Mouse (Mus musculus) naive thymus-derived CD4-positive, alpha-beta T cell, adult 2 months (primary cell): ENCODE data around the gene Spata21.

Experiments
- DNase-seq: peaks from one replicate; pipeline ENCODE4 v3.0.0-alpha.2; 2011; ENCODE audit warnings: low read depth

The Spata21 gene

DNA sequence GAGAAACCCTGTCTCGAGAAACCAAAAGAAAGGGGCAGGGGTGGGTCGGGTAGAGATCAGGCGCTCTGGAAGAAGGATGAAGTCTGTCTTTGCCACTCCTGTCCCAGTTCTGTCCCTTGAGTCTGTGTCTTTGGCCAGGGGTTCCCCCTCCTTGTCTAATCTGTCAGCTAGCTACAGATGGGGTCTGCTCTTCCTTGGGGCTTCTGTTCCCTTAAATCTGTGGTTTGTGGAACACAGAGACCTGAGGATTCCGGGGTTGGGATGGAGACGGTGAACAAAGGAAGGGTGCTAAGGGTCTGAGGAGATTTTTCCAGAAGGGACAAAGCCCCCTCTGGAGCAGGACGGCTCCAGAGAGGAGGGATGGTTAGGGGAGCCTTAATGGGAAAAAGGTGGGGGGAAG, at the start of gene Spata21:
Gene Spata21 (plus strand): TSS at position 301 of the 400 bp plus-strand sequence.
- no peak for DNase-seq

DNA sequence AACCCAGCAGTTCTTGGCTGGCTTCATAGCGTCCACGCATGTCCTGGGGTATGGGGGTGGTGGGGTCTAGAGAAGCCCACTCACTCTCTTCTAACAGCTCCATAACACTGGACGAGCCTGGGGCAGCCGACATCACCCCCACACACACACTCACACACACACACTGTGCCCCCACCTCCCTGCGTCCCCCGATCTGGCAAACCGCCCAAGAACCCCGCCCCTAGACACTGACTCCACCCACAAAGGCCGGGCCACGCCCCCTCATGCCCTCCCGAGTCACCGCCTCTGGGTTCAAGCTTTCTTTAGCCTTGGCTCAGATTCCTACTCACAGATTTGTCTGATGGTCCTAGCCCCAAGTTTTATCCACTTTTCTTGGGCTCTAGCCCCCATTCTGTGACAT, 47.0 kb upstream of the Spata21 start:
- DNase-seq, result no peak

DNA sequence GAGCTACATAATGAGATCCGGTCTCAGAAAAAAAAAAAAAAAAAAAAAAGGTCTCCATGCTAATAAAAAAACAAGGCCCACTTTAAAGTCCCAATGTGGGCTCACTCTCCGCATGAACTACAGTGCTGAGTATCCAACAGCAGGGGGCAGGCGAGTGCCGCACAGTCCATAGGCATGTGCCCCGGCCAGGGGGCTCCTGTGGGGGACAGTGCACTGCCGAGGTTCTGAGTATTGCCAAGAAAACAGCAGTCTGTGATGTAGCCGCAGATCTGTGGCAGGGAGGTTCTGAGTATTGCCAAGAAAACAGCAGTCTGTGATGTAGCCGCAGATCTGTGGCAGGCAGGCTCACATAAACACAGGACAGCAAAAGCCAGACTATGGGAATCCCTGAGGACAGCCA, 43.3 kb upstream of the Spata21 start:
- DNase-seq, result peak; percentile 76

- DNase-seq, result no peak
Measured at GRCm38 (mm10) chr4:141048810-141049475, 39.2 kb upstream of the Spata21 start.

GRCm38 (mm10) chr4:141049476-141049835, 38.7 kb upstream of the Spata21 start:
- no peak for DNase-seq

DNA sequence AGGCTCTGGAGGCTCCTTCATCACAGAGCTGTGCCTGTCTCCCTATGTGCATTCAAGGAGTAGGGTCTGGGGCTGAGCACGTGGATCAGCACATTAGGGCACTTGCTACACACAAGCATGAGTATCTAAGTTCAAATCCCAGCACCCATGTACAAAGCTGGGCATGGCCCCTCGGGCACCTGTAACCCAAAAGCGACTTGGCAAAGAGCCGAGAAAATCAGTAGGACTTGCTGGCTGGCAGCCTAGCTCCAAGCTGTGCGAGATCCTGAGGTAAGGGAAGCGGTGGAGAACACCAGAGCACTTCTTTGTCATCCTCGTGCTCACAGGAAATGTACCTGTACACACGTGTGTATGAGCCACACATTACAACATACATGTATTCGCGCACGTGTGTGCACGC, 35.7 kb upstream of the Spata21 start:
- DNase-seq, result no peak

DNA sequence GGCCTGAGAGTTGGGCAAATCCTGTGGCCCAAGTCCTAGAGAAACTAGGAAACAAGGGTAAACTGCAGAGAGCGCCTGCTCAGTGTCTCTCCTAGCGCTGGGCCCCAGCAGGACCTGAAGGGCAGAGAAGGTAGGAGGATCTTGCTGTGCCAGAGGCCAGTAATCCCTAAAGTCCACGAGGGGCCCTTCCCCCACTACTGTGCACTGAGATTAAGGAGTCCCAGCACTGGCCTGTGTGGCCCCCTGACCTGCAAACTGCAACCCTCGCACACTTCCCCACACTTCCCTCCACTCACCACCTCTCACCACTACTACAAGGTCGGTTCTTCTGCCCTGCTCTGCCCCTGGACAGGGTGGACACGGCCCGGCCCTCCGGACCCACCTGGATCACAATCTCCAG, 35.0 kb upstream of the Spata21 start:
- DNase-seq, result no peak

GRCm38 (mm10) chr4:141053568-141054161, 34.5 kb upstream of the Spata21 start:
- DNase-seq, result no peak

GRCm38 (mm10) chr4:141056970-141057369, 31.2 kb upstream of the Spata21 start:
- no peak for DNase-seq

- no peak for DNase-seq
Measured at GRCm38 (mm10) chr4:141058835-141059234, 29.3 kb upstream of the Spata21 start.

GRCm38 (mm10) chr4:141059616-141060425, 28.3 kb upstream of the Spata21 start:
- DNase-seq, result peak; percentile 24

DNA sequence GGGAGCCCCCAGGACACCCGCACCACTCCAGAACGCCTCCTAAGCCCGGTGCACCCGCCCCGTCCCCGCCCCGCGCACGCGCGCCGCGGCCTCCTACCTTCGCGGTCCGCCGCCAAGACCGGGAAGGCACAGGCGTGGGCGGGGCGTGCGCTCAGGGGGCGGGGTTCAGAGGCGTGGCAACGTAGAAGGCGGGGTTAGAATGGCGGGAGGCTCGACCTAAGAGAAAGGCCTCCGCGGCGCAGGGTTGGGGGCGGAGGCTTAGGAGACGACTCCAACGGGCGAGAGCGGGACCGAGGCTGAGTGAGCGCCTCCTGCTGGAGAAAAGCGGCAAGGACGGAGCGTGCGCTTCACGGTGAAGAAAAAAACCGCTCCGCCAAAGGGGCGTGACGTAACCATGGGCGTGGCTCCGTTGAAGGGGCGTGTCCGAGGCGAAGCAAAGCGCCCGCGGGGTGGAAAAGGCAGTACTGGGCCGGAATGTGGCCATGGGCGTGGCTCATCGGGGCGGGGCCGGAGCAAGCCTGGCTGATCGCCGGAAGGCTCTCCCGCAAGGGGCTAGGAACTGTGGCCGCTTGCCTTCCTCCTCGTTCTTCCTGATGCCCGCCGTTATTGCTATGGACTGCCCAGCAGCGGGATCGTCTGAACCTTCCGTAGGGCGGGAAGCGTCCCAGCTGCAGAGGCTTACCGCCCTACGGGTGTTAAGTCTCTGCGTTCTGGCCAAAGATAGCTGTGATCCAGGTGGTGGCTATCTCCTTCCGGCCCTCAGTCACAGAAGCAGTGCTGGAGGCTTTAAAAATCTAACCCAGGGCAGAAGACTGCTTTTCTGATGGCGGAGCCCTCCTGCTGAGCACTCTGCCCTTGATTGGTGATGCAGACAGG, 27.5 kb upstream of the Spata21 start, which contains the start of gene Crocc:
Gene Crocc (minus strand): TSS at position 125 of the 876 bp plus-strand sequence.
- peak; percentile 100 for DNase-seq

DNA sequence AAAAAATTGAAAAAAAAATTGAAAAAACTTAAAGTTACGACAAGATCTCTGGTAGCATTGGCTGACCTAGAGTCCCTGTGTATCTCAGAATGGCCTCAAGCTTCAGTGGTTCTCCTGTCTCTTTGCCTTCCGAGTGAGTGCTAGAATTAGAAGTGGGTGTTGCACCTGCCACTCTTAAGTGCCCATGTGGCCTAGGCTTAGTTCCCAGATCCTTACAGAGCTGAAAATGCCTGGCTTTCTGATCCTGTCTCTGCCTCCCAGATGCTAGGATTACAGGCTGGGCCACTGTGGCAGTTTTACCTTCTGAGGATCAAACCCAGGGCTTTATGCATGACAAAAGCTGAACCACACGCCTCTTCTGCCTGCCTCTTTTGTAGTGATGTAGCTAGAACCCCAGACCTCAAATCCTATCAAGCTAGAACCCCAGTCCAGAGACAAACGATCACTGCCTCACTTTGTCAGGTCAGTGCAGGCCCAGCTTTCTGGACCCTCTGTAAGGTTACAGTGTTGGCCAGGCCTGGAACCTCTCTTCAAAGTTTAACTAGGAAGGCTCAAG, 24.0 kb upstream of the Spata21 start:
- no peak for DNase-seq

GRCm38 (mm10) chr4:141065123-141065522, 23.0 kb upstream of the Spata21 start:
- peak; percentile 94 for DNase-seq

- DNase-seq, result no peak
Measured at GRCm38 (mm10) chr4:141066709-141067515, 21.2 kb upstream of the Spata21 start.

DNA sequence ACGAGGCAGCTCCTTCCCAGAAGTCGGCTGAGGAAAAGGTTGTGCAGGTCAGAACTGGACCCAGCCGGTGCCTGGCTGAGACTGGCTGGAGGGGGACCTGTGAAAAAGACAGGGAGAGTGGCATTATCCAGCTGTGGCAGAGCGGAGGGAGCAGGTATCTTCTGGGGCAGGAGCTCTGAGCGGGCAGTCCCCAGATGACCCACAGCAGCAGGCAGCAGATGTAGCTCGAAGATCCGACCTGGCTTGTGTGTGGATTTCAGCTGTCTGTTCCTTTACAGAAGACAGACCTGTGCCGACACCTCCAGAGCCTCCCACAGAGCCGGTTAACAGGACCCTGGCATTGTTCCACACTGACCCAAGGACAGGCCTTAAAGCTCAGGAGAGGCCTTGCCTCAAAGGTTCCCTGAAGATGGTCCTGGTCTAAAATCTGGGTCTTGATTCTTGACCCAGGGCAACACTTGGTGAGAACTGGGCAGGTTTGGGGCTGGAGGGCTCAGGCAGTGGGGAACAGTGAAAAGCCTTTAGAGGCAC, 20.6 kb upstream of the Spata21 start:
- DNase-seq, result no peak

DNA sequence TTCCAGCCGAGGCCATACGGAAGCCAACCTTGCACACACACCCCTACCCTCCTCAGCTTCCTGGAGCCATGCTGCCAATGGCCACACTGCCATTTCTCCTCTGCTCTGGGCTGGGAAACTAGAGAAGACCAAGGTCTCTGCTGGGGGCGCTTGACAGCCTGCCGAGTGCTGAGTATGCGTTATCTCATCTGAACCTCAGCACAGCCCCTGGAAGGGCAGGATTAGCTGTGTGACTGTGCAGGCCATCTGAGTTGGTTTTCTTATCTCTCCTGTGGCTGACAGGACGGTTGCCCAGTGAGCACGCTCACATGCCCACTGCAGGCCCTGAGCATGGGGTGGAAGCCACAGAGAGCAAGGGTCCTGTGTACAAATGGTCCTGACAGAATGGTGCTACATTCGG, 19.5 kb upstream of the Spata21 start:
- DNase-seq, result no peak

DNA sequence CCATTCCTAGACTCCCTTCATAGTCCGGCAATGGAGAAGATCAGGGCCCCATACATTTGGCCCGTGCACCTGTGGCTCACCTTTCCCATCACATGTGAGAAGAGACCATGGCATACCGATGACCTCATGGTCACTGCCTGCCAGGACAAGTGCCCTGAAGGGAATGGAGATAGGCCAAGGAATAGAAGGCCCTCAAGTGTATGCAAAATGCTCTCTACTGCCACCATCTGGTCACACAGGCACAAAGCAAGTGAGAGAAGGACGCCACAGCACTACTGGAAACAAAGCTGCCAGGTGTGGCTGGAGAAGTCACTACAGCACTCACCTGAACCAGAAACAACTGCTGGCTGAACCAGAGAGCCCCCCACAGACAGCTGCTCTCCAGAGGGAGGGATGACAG, 18.4 kb upstream of the Spata21 start:
- peak; percentile 79 for DNase-seq

DNA sequence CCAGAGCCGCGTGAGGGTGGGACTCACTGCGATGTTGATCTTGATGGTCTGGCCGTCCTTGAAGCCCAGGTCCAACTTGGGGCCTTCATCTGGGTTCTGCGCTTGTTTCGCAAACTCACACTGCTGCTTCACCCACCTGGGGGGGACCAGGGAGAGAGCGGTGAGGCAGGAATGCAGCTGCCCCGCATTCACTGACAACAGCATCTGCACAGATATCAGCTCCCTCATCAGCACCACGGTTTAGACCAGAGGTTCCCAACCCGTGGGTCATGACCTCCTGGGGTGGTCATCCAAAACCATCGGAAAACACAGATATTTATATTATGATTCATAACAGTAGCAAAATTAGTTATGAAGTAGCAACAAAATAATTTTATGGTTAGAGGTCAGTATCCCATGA, 15.6 kb upstream of the Spata21 start:
- DNase-seq, result no peak

- no peak for DNase-seq
Measured at GRCm38 (mm10) chr4:141073661-141074060, 14.5 kb upstream of the Spata21 start.

DNA sequence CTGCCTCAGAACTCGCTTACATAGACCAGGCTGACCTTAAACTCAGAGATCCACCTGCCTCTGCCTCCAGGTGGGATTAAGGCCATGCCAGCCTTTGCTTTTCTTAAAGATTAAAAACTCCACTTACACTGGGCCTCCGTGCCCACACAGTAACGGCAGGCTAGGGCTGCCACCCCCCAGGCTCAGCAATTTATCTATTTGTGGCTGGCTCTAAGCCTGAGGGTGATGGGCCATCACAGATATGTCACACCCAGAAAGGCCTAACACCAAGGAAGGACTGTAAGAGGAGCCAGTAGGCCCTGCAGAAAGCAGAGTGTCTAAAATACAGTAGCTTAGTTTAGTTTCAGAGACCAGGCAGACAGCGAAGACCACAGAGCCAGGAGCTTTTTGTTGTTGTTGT, 14.0 kb upstream of the Spata21 start:
- DNase-seq, result no peak
